Mouse (Mus musculus) spleen, adult 2 months (tissue): ENCODE data around the gene Zbtb46.

ENCODE experiments used
- CTCF ChIP-seq: fragments of 200-500 bp; IDR thresholded peaks from 2 replicates; pipeline ENCODE4 v1.5.1; 2011; ENCODE audit warnings: mild to moderate bottlenecking, inconsistent platforms; ENCODE audit not compliant: insufficient read depth, insufficient read length, insufficient replicate concordance; ENCODE audit errors: extremely low read depth
- POLR2A ChIP-seq: fragments of 200-500 bp; IDR thresholded peaks from 2 replicates; pipeline ENCODE4 v1.6.1; 2011; ENCODE audit warnings: low read depth, low read length, inconsistent platforms

GRCm38 (mm10) chr2:181413141-181413540, 46.1 kb downstream of the Zbtb46 start:
- TF ChIP-seq POLR2A (no peak), CTCF (no peak)
